Mouse (Mus musculus) G1E (cell line): ENCODE data around the gene Gm6583.

Experiments
- CTCF ChIP-seq: IDR thresholded peaks from 2 replicates; pipeline ENCODE4 v1.5.1; 2012; ENCODE audit warnings: low read depth, low read length, inconsistent platforms, mixed read lengths
- GATA1 ChIP-seq: IDR thresholded peaks from 2 replicates; pipeline ENCODE4 v1.6.1; 2012; ENCODE audit warnings: borderline replicate concordance, low read length, inconsistent platforms, mixed read lengths
- GATA2 ChIP-seq: IDR thresholded peaks from 2 replicates; pipeline ENCODE4 v1.6.1; 2012; ENCODE audit warnings: low read depth, low read length, inconsistent platforms, borderline replicate concordance
- POLR2AphosphoS5 ChIP-seq: IDR thresholded peaks from 2 replicates; pipeline ENCODE4 v1.6.1; 2012; ENCODE audit warnings: low read depth, low read length, inconsistent platforms; ENCODE audit not compliant: insufficient replicate concordance
- TAL1 ChIP-seq: conservative IDR thresholded peaks from 2 replicates; pipeline ENCODE4 v1.6.1; 2012; ENCODE audit warnings: low read depth, low read length, inconsistent platforms, mixed read lengths

DNA sequence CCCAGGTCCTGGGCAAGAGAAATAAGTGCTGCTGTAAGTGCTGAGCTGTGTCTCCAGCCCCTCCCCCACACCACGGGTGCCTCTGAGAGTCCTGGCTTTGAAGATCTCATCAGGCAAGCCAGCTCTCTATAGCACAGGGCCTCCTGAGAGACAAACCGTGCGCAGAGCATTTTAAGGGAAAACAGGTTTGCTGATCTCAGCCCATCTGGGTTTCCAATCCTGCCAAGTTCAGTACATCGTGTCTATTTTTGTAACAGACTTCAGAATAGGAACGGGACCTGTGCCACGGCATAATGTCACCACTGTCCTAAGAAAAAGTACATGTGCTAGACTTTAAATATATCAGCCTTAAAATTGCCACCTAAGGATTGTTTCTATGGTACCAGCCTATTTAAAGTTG, 34.9 kb downstream of the Gm6583 start:
- TF ChIP-seq GATA1 (no peak), POLR2AphosphoS5 (no peak), CTCF (no peak), TAL1 (no peak), GATA2 (no peak)
